Mouse (Mus musculus) cortical plate, adult 2 months (tissue): ENCODE measurements around the gene Nprl3. TPM values are rescaled to one million over a fixed set of nuclear protein-coding genes. Genes with fewer than 3 reads are reported as not detected.
"Not testable (repeated sequence)": the region's sequence is repeated elsewhere in the genome, so short reads cannot be mapped to it uniquely, and the experiment has no call there.

Experiments used
- H3K27ac ChIP-seq: fragments of 200-500 bp; 2 replicates; pipeline ENCODE4 v1.5.1; 2012; ENCODE audit warnings: low read length, control low read depth, inconsistent platforms; ENCODE audit not compliant: insufficient read depth
- H3K4me1 ChIP-seq: fragments of 200-500 bp; 2 replicates; pipeline ENCODE4 v1.6.1; 2011; ENCODE audit warnings: low read length; ENCODE audit not compliant: control insufficient read depth, insufficient read depth
- H3K4me3 ChIP-seq: fragments of 200-500 bp; 2 replicates; pipeline ENCODE4 v1.5.1; 2011; ENCODE audit warnings: mild to moderate bottlenecking, low read length, control low read depth; ENCODE audit not compliant: insufficient read depth
- CTCF ChIP-seq: fragments of 200-500 bp; IDR thresholded peaks from 2 replicates; pipeline ENCODE4 v1.5.1; 2011; ENCODE audit warnings: mild to moderate bottlenecking, control low read depth, low read length; ENCODE audit not compliant: insufficient read depth; ENCODE audit errors: extremely low read depth
- POLR2A ChIP-seq: fragments of 200-500 bp; IDR thresholded peaks from 2 replicates; pipeline ENCODE4 v1.6.1; 2011; ENCODE audit warnings: mild to moderate bottlenecking, low read length, control low read depth; ENCODE audit not compliant: insufficient read depth; ENCODE audit errors: extremely low read depth
- polyA plus RNA-seq: library from polyadenylated mRNA; depleted of rRNA; stranded (reverse); fragments of >200 nt; gene quantifications from 2 replicates; pipeline ENCODE4 v1.2.3, GENCODE M21; 2012

Nprl3 gene
- polyA plus RNA-seq, 1 experiment: 78.7 TPM

DNA sequence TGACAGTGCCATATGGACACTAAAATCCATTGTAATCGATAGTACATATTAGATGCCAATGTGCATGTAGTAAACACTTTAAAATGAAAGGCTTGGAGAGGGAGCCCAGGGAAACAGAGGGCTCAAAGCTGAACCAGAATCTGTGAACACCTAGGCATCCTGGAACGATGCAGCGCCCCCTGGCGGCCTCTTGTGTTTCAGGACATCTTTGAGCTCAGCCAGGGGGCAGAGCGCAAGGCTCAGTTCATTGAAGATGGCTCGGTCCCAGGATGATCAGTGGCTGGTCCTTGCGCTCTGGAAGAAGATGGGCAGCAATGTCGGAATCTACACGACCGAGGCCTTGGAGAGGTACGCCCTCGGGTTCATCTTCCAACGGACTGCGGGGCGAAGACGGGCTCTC lies 32.4 kb upstream of the Nprl3 start, which contains the start of gene Hbq1a:
TSS of gene Hbq1a (plus strand) at position 205 of the 400 bp plus-strand sequence.
- H3K4me3 ChIP-seq: 0 out of 2 replicates have a peak within 1 kb of the TSS, but pooled peaks have one; percentile 18
- H3K4me1 ChIP-seq, H3K27ac ChIP-seq: not testable (repeated sequence)
- peak; percentile 45 for TF ChIP-seq CTCF

GRCm38 (mm10) chr11:32298532-32298918 lies 31.0 kb upstream of the Nprl3 start:
- H3K27ac ChIP-seq: no peak overlapping the region
- TF ChIP-seq CTCF: no peak
- no peak for TF ChIP-seq POLR2A
- peaks cover 4% of the 10 kb centered on the region for H3K4me1 ChIP-seq
- H3K4me3 ChIP-seq: no peak overlapping the region

DNA sequence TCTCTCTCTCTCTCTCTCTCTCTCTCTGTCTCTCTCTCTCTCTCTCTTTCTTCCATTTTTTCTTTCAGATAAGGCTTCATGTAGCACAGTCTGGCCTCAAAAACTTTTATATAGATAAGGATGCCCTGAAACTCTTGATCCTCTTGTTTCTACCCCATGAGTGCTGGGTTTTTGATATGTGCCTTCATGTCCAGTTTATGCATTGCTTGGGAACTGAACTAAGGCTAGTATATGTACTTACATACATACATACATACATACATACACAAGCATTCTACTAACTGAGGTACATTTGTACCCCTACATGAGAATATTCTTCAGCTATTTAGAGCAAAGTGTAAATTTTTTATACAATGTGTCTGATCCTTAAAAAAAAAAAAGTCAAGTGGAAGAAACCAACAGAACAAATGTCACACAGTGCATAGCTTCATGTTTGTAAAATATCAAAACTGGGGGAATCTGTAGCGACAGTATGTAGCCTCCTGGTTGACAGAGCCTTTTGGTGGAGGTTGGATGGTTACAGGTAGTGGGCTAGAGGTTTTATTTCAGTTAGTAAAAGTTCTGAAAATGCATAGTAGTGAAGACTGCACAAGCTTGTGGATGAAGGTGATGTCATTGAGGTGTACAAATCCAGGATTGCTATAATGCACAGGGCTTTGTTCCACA lies 30.5 kb upstream of the Nprl3 start:
- Histone ChIP-seq H3K4me1 (peaks cover 4% of the 10 kb centered on the region), H3K4me3 (no peak overlapping the region), H3K27ac (no peak overlapping the region)
- TF ChIP-seq POLR2A (no peak), CTCF (no peak)

GRCm38 (mm10) chr11:32297417-32297816 lies 29.9 kb upstream of the Nprl3 start:
- not testable (repeated sequence) for H3K27ac ChIP-seq, H3K4me1 ChIP-seq, H3K4me3 ChIP-seq

- H3K4me1 ChIP-seq, H3K27ac ChIP-seq, H3K4me3 ChIP-seq: not testable (repeated sequence)
Observed at GRCm38 (mm10) chr11:32296203-32296602, 28.7 kb upstream of the Nprl3 start, which contains the start of gene Hba-a2. Hba-a2 (plus strand) TSS chr11:32296489.

GRCm38 (mm10) chr11:32293479-32293878 lies 26.0 kb upstream of the Nprl3 start:
- H3K4me1 ChIP-seq, H3K4me3 ChIP-seq, H3K27ac ChIP-seq: not testable (repeated sequence)

DNA sequence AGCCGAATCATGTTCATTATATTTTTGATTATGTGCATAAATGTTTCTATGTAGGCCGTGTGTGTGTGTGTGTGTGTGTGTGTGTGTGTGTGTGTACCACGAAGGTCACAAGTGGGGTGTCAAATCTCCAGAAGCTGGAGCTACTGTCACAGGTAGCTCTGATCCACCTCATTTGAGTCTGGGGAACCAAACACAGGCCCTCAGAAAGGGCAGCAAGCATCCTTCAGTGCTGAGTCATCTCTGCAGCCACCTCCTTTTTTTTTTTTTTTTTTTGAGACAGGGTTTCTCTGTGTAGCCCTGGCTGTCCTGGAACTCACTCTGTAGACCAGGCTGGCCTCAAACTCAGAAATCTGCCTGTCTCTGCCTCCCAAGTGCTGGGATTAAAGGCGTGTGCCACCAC lies 25.3 kb upstream of the Nprl3 start:
- not testable (repeated sequence) for H3K27ac ChIP-seq, H3K4me3 ChIP-seq, H3K4me1 ChIP-seq

GRCm38 (mm10) chr11:32287493-32287825 lies 20.0 kb upstream of the Nprl3 start:
- Histone ChIP-seq H3K4me1 (no peaks in the 10 kb centered on the region), H3K27ac (no peak overlapping the region), H3K4me3 (peak overlapping the region; percentile 35; the same call in 1 of the 2 replicates)
- TF ChIP-seq CTCF (no peak), POLR2A (no peak)

- peak within 1 kb of the TSS; percentile 35; the same call in 1 of the 2 replicates for H3K4me3 ChIP-seq
- not testable (repeated sequence) for H3K27ac ChIP-seq, H3K4me1 ChIP-seq
- peak; percentile 52 for TF ChIP-seq CTCF
Observed at GRCm38 (mm10) chr11:32286695-32287492, 19.4 kb upstream of the Nprl3 start, which contains the start of gene Hbq1b. Hbq1b (plus strand) TSS chr11:32286965.

- H3K27ac ChIP-seq: not testable (repeated sequence)
Observed at GRCm38 (mm10) chr11:32285887-32286286, 18.4 kb upstream of the Nprl3 start.

More at GRCm38 (mm10) chr11:32285887-32286286, 18.4 kb upstream of the Nprl3 start:
- not testable (repeated sequence) for H3K4me1 ChIP-seq, H3K4me3 ChIP-seq
